Mouse (Mus musculus): ENCODE measurements around the gene Hist1h4d.
"Not testable (repeated sequence)": the region's sequence is repeated elsewhere in the genome, so short reads cannot be mapped to it uniquely, and the experiment has no call there.

Gene Hist1h4d

GRCm38 (mm10) chr13:23581408-23582218 is at the start of gene Hist1h4d:
Hist1h4d (plus strand) TSS chr13:23581598.
- DNase-seq (ENCODE audit: low spot score) = peak; percentile 99

GRCm38 (mm10) chr13:23532262-23533075 is 48.9 kb upstream of the Hist1h4d start:
- DNase-seq (ENCODE audit: low spot score) = no peak

- DNase-seq (ENCODE audit: low spot score) = peak; percentile 83
These were observed 47.6 kb upstream of the Hist1h4d start, which contains the start of gene Hist1h2af for GRCm38 (mm10) chr13:23533560-23534367. Hist1h2af (plus strand) TSS chr13:23533906.

GRCm38 (mm10) chr13:23534368-23535131 is 46.8 kb upstream of the Hist1h4d start:
- DNase-seq (ENCODE audit: low spot score) = no peak

- peak; percentile 92 for DNase-seq (ENCODE audit: low spot score)
These were observed 46.0 kb upstream of the Hist1h4d start, which contains the start of gene Hist1h3g for GRCm38 (mm10) chr13:23535137-23536075. Hist1h3g (plus strand) TSS chr13:23535422.

- DNase-seq (ENCODE audit: low spot score) = no peak
These were observed 45.1 kb upstream of the Hist1h4d start for GRCm38 (mm10) chr13:23536076-23536822.

- no peak for DNase-seq (ENCODE audit: low spot score)
These were observed 44.2 kb upstream of the Hist1h4d start for GRCm38 (mm10) chr13:23537006-23537710.

- DNase-seq (ENCODE audit: low spot score) = no peak
These were observed 43.1 kb upstream of the Hist1h4d start for GRCm38 (mm10) chr13:23538249-23538648.

- not testable (repeated sequence) for DNase-seq (ENCODE audit: low spot score)
These were observed 41.6 kb upstream of the Hist1h4d start for GRCm38 (mm10) chr13:23539821-23540220.

- no peak for DNase-seq (ENCODE audit: low spot score)
These were observed 39.9 kb upstream of the Hist1h4d start for GRCm38 (mm10) chr13:23541497-23541896.

- DNase-seq (ENCODE audit: low spot score) = not testable (repeated sequence)
These were observed 39.0 kb upstream of the Hist1h4d start for GRCm38 (mm10) chr13:23542225-23542980.

- peak; percentile 91 for DNase-seq (ENCODE audit: low spot score)
These were observed 38.3 kb upstream of the Hist1h4d start, which contains the start of gene Hist1h2bh for GRCm38 (mm10) chr13:23542999-23543607. Hist1h2bh (minus strand) TSS chr13:23543392.

GRCm38 (mm10) chr13:23543965-23544786 is 37.2 kb upstream of the Hist1h4d start, which contains the start of gene Hist1h3f:
Hist1h3f (plus strand) TSS chr13:23544052.
- DNase-seq (ENCODE audit: low spot score) = peak; percentile 92

GRCm38 (mm10) chr13:23544787-23545120 is 36.6 kb upstream of the Hist1h4d start:
- not testable (repeated sequence) for DNase-seq (ENCODE audit: low spot score)

GRCm38 (mm10) chr13:23546694-23547093 is 34.7 kb upstream of the Hist1h4d start:
- no peak for DNase-seq (ENCODE audit: low spot score)

- DNase-seq (ENCODE audit: low spot score) = peak; percentile 49
These were observed 30.6 kb upstream of the Hist1h4d start for GRCm38 (mm10) chr13:23550761-23551145.
